Mouse (Mus musculus) hindbrain, postnatal 0 days (tissue): Measurements from ENCODE around the gene H2-DMb1. TPM values are rescaled to one million over a fixed set of nuclear protein-coding genes. Genes with fewer than 3 reads are reported as not detected.

Source experiments
- ATAC-seq: fragments of 200-750 bp; cut with Nextera tagmentation; 2 replicates; pipeline ENCODE4 v1.8.0; 2017; ENCODE audit warnings: mild to moderate bottlenecking, moderate TSS enrichment, moderate library complexity
- DNase-seq: peaks from one replicate; pipeline ENCODE4 v3.0.0-alpha.2; 2015; ENCODE audit warnings: low spot score
- H3K27ac ChIP-seq: fragments of 300-500 bp; sonication (generic); 2 replicates; pipeline ENCODE4 v1.5.1; 2014; ENCODE audit warnings: mild to moderate bottlenecking
- H3K27me3 ChIP-seq: fragments of 300-500 bp; sonication (generic); 2 replicates; pipeline ENCODE4 v1.6.1; 2014; ENCODE audit warnings: low read length, mixed read lengths; ENCODE audit not compliant: insufficient read depth
- H3K36me3 ChIP-seq: fragments of 300-500 bp; sonication (generic); 2 replicates; pipeline ENCODE4 v1.6.1; 2014; ENCODE audit warnings: low read length, mixed read lengths; ENCODE audit not compliant: insufficient read depth
- H3K4me1 ChIP-seq: fragments of 300-500 bp; sonication (generic); 2 replicates; pipeline ENCODE4 v1.6.1; 2014; ENCODE audit warnings: antibody characterized with exemption, low read length, mixed read lengths; ENCODE audit not compliant: insufficient read depth
- H3K4me2 ChIP-seq: fragments of 300-500 bp; sonication (generic); 2 replicates; pipeline ENCODE4 v1.6.1; 2014; ENCODE audit warnings: low read depth, mild to moderate bottlenecking, low read length, moderate library complexity, mixed read lengths
- H3K4me3 ChIP-seq: fragments of 300-500 bp; sonication (generic); 2 replicates; pipeline ENCODE4 v1.5.1; 2014; ENCODE audit warnings: low read length
- H3K9ac ChIP-seq: fragments of 300-500 bp; sonication (generic); replicated peaks from 2 replicates; pipeline ENCODE4 v1.6.1; 2014; ENCODE audit warnings: mild to moderate bottlenecking, low read length, moderate library complexity, mixed read lengths
- H3K9me3 ChIP-seq: fragments of 300-500 bp; sonication (generic); 2 replicates; pipeline ENCODE4 v1.6.1; 2016; ENCODE audit warnings: low read length, mixed read lengths
- CTCF ChIP-seq: IDR thresholded peaks from 2 replicates; pipeline ENCODE4 v1.5.1; 2016; ENCODE audit warnings: antibody characterized with exemption, control low read depth, low read depth
- WGBS: fragments of 180-500 bp; shearing (Covaris S2); extraction: QIAGEN DNeasy Blood & Tissue Kit; methylation state at CpG from one replicate; pipeline ENCODE4 v1.1.7; 2014; 5-methylcytosine and 5-hydroxymethylcytosine counted together
- polyA plus RNA-seq: library from polyadenylated mRNA; unstranded; fragments of >200 nt; fragmentation: Nextera tagmentation; extraction: Ambion mirVana; gene quantifications from 2 replicates; pipeline ENCODE4 v1.2.1, GENCODE M21; 2015
- total RNA-seq: library from RNA; depleted of rRNA; stranded (reverse); fragments of >200 nt; gene quantifications from 2 replicates; pipeline ENCODE4 v1.2.3, GENCODE M21; 2014

The H2-DMb1 gene
- total and polyA plus RNA-seq, 2 experiments from 2014 or later: 1.8 to 3.0 TPM

DNA sequence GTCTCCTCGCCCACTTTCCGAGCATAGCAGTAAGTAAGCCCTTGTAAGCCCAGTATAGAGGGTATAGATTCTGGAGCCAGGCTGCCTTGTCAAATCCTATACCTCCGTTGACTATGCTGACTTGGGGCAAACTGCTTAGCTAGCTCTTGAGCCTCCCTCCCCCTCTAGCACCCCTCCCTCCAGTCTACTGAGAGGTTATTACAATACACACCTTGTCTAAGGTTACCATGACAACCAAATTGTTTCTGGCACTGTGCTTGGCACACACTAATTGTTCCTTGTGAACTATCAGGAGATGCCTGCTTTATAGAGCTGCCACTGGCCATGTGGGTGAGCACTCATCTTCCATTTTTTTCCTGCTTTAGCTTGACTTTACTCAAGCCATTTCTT, 43.1 kb upstream of the H2-DMb1 start:
- Histone ChIP-seq H3K4me3 (no peak overlapping the region), H3K27me3 (no peaks in the 10 kb centered on the region), H3K36me3 (peaks cover 46% of the 10 kb centered on the region), H3K4me2 (no peak overlapping the region), H3K27ac (peak overlapping the region; percentile 51), H3K9me3 (no peaks in the 10 kb centered on the region), H3K4me1 (no peaks in the 10 kb centered on the region), H3K9ac (no peak overlapping the region)
- WGBS: 64% methylated on average over 3 of the region's 3 CpGs
- DNase-seq (peak; percentile 35), ATAC-seq (peak; percentile 55)
- no peak for TF ChIP-seq CTCF

DNA sequence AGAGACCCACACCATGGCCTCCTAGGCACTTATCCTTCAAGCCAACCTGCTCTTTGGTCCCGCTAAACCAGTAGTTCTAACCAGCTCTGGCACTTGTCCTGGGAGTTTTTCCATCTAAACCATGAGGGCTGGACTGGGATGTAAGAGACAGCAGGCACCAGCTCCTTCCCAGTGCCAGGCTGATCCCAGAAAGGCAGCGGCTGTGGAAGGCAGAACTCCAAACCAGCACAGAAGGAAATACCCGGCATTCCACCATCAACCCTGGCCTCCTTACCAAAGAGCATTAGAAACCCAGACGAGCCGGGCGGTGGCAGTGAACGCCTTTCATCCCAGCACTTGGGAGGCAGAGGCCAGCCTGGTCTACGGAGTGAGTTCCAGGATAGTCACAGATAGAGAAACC, 42.6 kb upstream of the H2-DMb1 start:
- DNase-seq (no peak), ATAC-seq (no peak)
- TF ChIP-seq CTCF: no peak
- peak overlapping the region; percentile 51 for H3K27ac ChIP-seq
- no peaks in the 10 kb centered on the region for H3K27me3 ChIP-seq
- H3K9ac ChIP-seq: no peak overlapping the region
- H3K36me3 ChIP-seq: peaks cover 51% of the 10 kb centered on the region
- no peaks in the 10 kb centered on the region for H3K9me3 ChIP-seq
- 60% methylated on average over 8 of the region's 8 CpGs for WGBS
- no peak overlapping the region for H3K4me2 ChIP-seq
- H3K4me1 ChIP-seq: no peaks in the 10 kb centered on the region
- H3K4me3 ChIP-seq: no peak overlapping the region

DNA sequence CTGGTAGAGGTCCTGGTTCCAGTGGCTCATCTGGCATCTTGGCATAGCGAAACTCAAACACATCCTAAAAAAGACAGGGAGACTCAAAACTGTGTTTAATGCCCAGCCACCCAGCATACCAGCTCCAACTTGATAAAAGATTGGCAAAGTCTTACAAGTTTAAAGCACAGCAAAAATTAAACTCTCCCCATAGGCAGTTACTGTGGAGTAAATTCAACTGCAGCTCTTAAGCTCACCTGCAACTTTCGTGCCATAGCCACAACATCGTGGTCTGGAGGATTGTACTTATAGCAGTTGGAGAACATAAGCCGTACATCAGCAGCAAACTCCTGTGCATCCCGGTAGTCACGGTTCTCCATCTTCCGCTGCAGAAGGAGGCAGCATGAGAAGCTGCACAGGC, 38.8 kb upstream of the H2-DMb1 start:
- Histone ChIP-seq H3K9me3 (no peaks in the 10 kb centered on the region), H3K36me3 (peaks cover 68% of the 10 kb centered on the region), H3K27me3 (no peaks in the 10 kb centered on the region), H3K4me2 (no peak overlapping the region), H3K27ac (no peak overlapping the region), H3K9ac (no peak overlapping the region), H3K4me3 (no peak overlapping the region), H3K4me1 (peaks cover 7% of the 10 kb centered on the region; the same call in 1 of the 2 replicates)
- DNase-seq (no peak), ATAC-seq (no peak)
- WGBS: 89% methylated on average over 7 of the region's 7 CpGs
- no peak for TF ChIP-seq CTCF

DNA sequence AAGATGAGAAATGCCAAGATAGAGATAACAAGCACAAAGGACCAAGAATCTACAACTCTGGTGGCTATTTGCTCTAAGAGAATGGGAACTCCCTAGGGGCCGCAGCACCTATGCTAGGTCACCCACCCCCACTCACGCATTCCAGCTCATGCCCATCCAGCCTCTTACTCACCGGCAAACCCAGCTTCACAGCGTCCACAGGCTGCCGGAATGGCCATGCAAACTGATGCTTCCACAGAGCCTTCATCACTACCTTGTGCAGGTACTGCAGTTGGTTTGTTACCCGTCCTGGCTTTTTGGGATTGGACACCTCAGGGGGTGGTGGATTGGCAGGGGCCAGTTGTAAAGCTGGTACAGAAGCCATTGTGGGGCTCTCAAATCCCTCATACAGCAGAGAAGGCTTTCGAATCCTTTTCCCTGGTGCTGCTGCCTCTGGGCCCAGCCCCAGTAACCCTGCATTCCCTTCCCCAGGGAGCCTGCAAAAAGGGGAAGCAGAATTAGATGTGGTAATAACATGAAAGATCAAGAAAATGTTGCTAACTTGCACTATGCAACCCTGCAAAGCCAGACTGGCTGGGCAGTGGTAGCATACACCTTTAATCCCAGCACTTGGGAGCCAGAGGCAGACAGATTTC, 36.0 kb upstream of the H2-DMb1 start:
- Histone ChIP-seq H3K4me3 (peak overlapping the region; percentile 91), H3K36me3 (peaks cover 50% of the 10 kb centered on the region), H3K4me1 (peaks cover 7% of the 10 kb centered on the region; the same call in 1 of the 2 replicates), H3K4me2 (peak overlapping the region; percentile 98), H3K9ac (peak overlapping the region; percentile 83), H3K27me3 (no peaks in the 10 kb centered on the region), H3K9me3 (no peaks in the 10 kb centered on the region), H3K27ac (0 out of 2 replicates have a peak overlapping the region, but pooled peaks have one; percentile 20)
- DNase-seq (no peak), ATAC-seq (no peak)
- TF ChIP-seq CTCF: no peak
- WGBS: 23% methylated on average over 7 of the region's 7 CpGs

DNA sequence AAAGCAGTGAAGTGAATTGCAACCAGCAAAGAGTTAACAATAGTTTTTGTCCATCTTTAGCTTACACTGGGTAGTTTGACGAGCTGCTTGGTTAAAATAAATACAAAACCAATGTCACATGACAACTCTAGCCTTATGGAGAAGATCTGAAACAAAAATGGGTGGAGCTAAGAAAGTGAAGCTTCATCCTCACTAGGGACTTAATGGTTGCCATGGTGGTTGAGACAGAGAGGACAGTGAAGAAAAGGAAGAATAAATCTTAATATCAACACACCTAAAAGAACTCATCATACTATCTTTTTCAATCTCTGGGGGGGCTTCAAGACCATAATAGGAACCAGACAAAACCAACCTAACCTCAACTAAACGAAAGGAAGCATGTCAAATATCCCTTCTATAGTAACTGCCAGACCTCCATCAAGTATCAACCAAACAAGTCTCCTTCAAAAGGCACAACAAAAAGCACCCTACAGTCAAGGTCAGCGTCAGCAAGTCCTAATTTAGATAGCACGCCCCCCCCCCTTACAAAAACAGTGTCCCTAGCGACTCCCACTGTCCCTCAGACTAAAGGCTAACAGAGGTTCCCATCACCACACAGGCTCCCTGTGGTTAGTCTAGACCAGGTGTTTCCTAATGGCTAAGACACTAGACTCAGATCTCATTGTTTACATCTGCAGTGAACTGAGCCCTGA, 35.3 kb upstream of the H2-DMb1 start:
- no peaks in the 10 kb centered on the region for H3K27me3 ChIP-seq
- WGBS: 2% methylated on average over 5 of the region's 5 CpGs
- no peak for TF ChIP-seq CTCF
- peak overlapping the region; percentile 98 for H3K4me2 ChIP-seq
- H3K27ac ChIP-seq: peak overlapping the region; percentile 100
- H3K9ac ChIP-seq: peak overlapping the region; percentile 83
- DNase-seq: peak; percentile 44
- peaks cover 7% of the 10 kb centered on the region; the same call in 1 of the 2 replicates for H3K4me1 ChIP-seq
- H3K4me3 ChIP-seq: peak overlapping the region; percentile 91
- H3K9me3 ChIP-seq: no peaks in the 10 kb centered on the region
- no peak for ATAC-seq
- peaks cover 44% of the 10 kb centered on the region for H3K36me3 ChIP-seq

DNA sequence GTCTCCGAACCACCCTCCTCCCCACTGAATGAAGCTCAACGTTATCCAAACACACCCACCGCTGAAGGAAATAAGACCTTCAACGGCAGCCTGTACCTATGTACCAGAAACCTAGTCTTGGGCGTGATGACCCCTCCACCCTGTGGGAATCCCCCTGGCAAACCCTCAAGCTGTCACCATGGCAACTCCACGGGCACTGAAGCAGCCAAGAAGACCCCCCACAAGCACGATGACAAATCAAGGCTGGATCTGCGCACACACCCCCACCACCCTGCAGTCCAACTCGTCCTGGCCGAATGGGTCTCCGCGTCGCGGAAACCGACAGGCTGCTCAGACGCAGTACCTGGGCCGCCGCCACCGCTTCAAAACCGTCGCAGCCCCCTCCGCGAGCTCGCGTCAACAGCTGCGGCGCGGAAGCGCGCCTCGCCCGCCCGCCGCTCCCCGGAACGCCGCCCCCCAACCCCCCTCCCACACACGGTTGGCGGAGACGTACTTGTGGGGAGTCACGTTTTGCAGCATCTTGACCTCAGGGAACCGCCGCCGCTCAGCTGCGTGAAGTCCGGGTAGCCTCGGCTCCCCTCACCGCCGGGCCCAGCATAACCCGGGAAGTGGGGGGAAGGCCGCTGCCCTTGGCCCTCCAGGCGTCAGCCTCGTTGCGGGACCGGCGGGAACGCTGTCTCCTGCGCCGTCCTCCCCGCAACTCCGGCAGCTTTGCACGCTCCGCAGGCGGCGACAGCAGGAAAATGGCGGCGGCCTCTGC, 34.6 kb upstream of the H2-DMb1 start:
- peaks cover 37% of the 10 kb centered on the region for H3K36me3 ChIP-seq

More for the DNA sequence above, 34.6 kb upstream of the H2-DMb1 start:
- peak; percentile 77 for DNase-seq
- Histone ChIP-seq H3K4me3 (peak overlapping the region; percentile 91), H3K9me3 (no peaks in the 10 kb centered on the region), H3K4me2 (peak overlapping the region; percentile 98), H3K27me3 (no peaks in the 10 kb centered on the region), H3K27ac (peak overlapping the region; percentile 100), H3K4me1 (peaks cover 7% of the 10 kb centered on the region; the same call in 1 of the 2 replicates), H3K9ac (peak overlapping the region; percentile 83)
- no peak for TF ChIP-seq CTCF
- WGBS: 2% methylated on average over 67 of the region's 67 CpGs
- ATAC-seq: no peak
